Mouse (Mus musculus): Measurements from ENCODE around the gene Epha6. TPM values are rescaled to one million over a fixed set of nuclear protein-coding genes. Genes with fewer than 3 reads are reported as not detected.

Gene Epha6
- total RNA-seq, 1 experiment = not detected

- no peak overlapping the region for H3K27ac ChIP-seq (ENCODE audit: insufficient read depth, low read depth, low read length, poor library complexity, severe bottlenecking)
- H3K36me3 ChIP-seq (ENCODE audit: control insufficient read depth, insufficient read depth, low read length, poor library complexity, severe bottlenecking) = no peaks in the 10 kb centered on the region
- no peak for DNase-seq (ENCODE audit: low read depth, low spot score)
- no peaks in the 10 kb centered on the region for H3K4me1 ChIP-seq (ENCODE audit: control insufficient read depth in 2 of 2, insufficient read depth in 2 of 2, low read length in 2 of 2, poor library complexity in 1 of 2)
- no peak overlapping the region for H3K9ac ChIP-seq (ENCODE audit: insufficient read depth, low read depth, low read length, poor library complexity, severe bottlenecking)
- no peak overlapping the region for H3K4me3 ChIP-seq (ENCODE audit: insufficient read depth in 1 of 2, low read depth in 1 of 2, low read length in 2 of 2, poor library complexity in 1 of 2, severe bottlenecking in 1 of 2)
- in situ Hi-C loops (cut with MboI; ENCODE audit: low sequenced_read_pairs in 2 of 2, unreplicated experiment in 2 of 2) = no loop called here
- H3K9me3 ChIP-seq (ENCODE audit: control insufficient read depth, insufficient read depth, low read depth, low read length) = no peaks in the 10 kb centered on the region
- TF ChIP-seq ZNF384 (IDR thresholded peaks at IDR 0.05; ENCODE audit: low read depth, low read length) (no peak), MAFK (IDR thresholded peaks at IDR 0.05; ENCODE audit: insufficient read depth, low read depth, low read length) (no peak), HCFC1 (IDR thresholded peaks at IDR 0.05; ENCODE audit: borderline replicate concordance, insufficient read depth, low read length) (no peak), CHD2 (IDR thresholded peaks at IDR 0.05; ENCODE audit: low read depth, low read length) (no peak), ZC3H11A (IDR thresholded peaks at IDR 0.05; ENCODE audit: borderline replicate concordance, low read depth, low read length) (no peak)
These were observed 347.1 kb downstream of the Epha6 start for GRCm38 (mm10) chr16:60258151-60258635.

- no peak for DNase-seq (ENCODE audit: low read depth, low spot score)
- TF ChIP-seq ZC3H11A (IDR thresholded peaks at IDR 0.05; ENCODE audit: borderline replicate concordance, low read depth, low read length) (no peak), ZNF384 (IDR thresholded peaks at IDR 0.05; ENCODE audit: low read depth, low read length) (no peak), CHD2 (IDR thresholded peaks at IDR 0.05; ENCODE audit: low read depth, low read length) (no peak), HCFC1 (IDR thresholded peaks at IDR 0.05; ENCODE audit: borderline replicate concordance, insufficient read depth, low read length) (no peak), MAFK (IDR thresholded peaks at IDR 0.05; ENCODE audit: insufficient read depth, low read depth, low read length) (no peak)
- in situ Hi-C loops (cut with MboI; ENCODE audit: low sequenced_read_pairs in 2 of 2, unreplicated experiment in 2 of 2) = no loop called here
- H3K36me3 ChIP-seq (ENCODE audit: control insufficient read depth, insufficient read depth, low read length, poor library complexity, severe bottlenecking) = no peaks in the 10 kb centered on the region
- no peak overlapping the region for H3K27ac ChIP-seq (ENCODE audit: insufficient read depth, low read depth, low read length, poor library complexity, severe bottlenecking)
- no peaks in the 10 kb centered on the region for H3K9me3 ChIP-seq (ENCODE audit: control insufficient read depth, insufficient read depth, low read depth, low read length)
- H3K9ac ChIP-seq (ENCODE audit: insufficient read depth, low read depth, low read length, poor library complexity, severe bottlenecking) = no peak overlapping the region
- no peaks in the 10 kb centered on the region for H3K4me1 ChIP-seq (ENCODE audit: control insufficient read depth in 2 of 2, insufficient read depth in 2 of 2, low read length in 2 of 2, poor library complexity in 1 of 2)
- H3K4me3 ChIP-seq (ENCODE audit: insufficient read depth in 1 of 2, low read depth in 1 of 2, low read length in 2 of 2, poor library complexity in 1 of 2, severe bottlenecking in 1 of 2) = no peak overlapping the region
These were observed 347.7 kb downstream of the Epha6 start for GRCm38 (mm10) chr16:60257623-60258022.

GRCm38 (mm10) chr16:60257044-60257443 is 348.3 kb downstream of the Epha6 start:
- TF ChIP-seq CHD2 (IDR thresholded peaks at IDR 0.05; ENCODE audit: low read depth, low read length) (no peak), HCFC1 (IDR thresholded peaks at IDR 0.05; ENCODE audit: borderline replicate concordance, insufficient read depth, low read length) (no peak), ZC3H11A (IDR thresholded peaks at IDR 0.05; ENCODE audit: borderline replicate concordance, low read depth, low read length) (no peak), ZNF384 (IDR thresholded peaks at IDR 0.05; ENCODE audit: low read depth, low read length) (no peak), MAFK (IDR thresholded peaks at IDR 0.05; ENCODE audit: insufficient read depth, low read depth, low read length) (no peak)
- Histone ChIP-seq H3K4me1 (ENCODE audit: control insufficient read depth in 2 of 2, insufficient read depth in 2 of 2, low read length in 2 of 2, poor library complexity in 1 of 2) (no peaks in the 10 kb centered on the region), H3K27ac (ENCODE audit: insufficient read depth, low read depth, low read length, poor library complexity, severe bottlenecking) (no peak overlapping the region), H3K9me3 (ENCODE audit: control insufficient read depth, insufficient read depth, low read depth, low read length) (no peaks in the 10 kb centered on the region), H3K36me3 (ENCODE audit: control insufficient read depth, insufficient read depth, low read length, poor library complexity, severe bottlenecking) (no peaks in the 10 kb centered on the region), H3K4me3 (ENCODE audit: insufficient read depth in 1 of 2, low read depth in 1 of 2, low read length in 2 of 2, poor library complexity in 1 of 2, severe bottlenecking in 1 of 2) (no peak overlapping the region), H3K9ac (ENCODE audit: insufficient read depth, low read depth, low read length, poor library complexity, severe bottlenecking) (no peak overlapping the region)
- no peak for DNase-seq (ENCODE audit: low read depth, low spot score)
- in situ Hi-C loops (cut with MboI; ENCODE audit: low sequenced_read_pairs in 2 of 2, unreplicated experiment in 2 of 2) = no loop called here

- Histone ChIP-seq H3K4me3 (ENCODE audit: insufficient read depth in 1 of 2, low read depth in 1 of 2, low read length in 2 of 2, poor library complexity in 1 of 2, severe bottlenecking in 1 of 2) (no peak overlapping the region), H3K9me3 (ENCODE audit: control insufficient read depth, insufficient read depth, low read depth, low read length) (no peaks in the 10 kb centered on the region), H3K27ac (ENCODE audit: insufficient read depth, low read depth, low read length, poor library complexity, severe bottlenecking) (no peak overlapping the region), H3K9ac (ENCODE audit: insufficient read depth, low read depth, low read length, poor library complexity, severe bottlenecking) (no peak overlapping the region), H3K4me1 (ENCODE audit: control insufficient read depth in 2 of 2, insufficient read depth in 2 of 2, low read length in 2 of 2, poor library complexity in 1 of 2) (no peaks in the 10 kb centered on the region), H3K36me3 (ENCODE audit: control insufficient read depth, insufficient read depth, low read length, poor library complexity, severe bottlenecking) (no peaks in the 10 kb centered on the region)
- no peak for DNase-seq (ENCODE audit: low read depth, low spot score)
- TF ChIP-seq CHD2 (IDR thresholded peaks at IDR 0.05; ENCODE audit: low read depth, low read length) (no peak), MAFK (IDR thresholded peaks at IDR 0.05; ENCODE audit: insufficient read depth, low read depth, low read length) (peak; percentile 77)
- in situ Hi-C loops (cut with MboI; ENCODE audit: low sequenced_read_pairs in 2 of 2, unreplicated experiment in 2 of 2) = no loop called here
These were observed 365.8 kb downstream of the Epha6 start for GRCm38 (mm10) chr16:60239356-60240190.

All from ES-E14 (cell line).